Mouse (Mus musculus): ENCODE measurements around the gene Otor. TPM values are rescaled to one million over a fixed set of nuclear protein-coding genes. Genes with fewer than 3 reads are reported as not detected.

Gene Otor
- polyA plus RNA-seq, 1 experiment from 2014 or later, result 0.59 TPM

DNA sequence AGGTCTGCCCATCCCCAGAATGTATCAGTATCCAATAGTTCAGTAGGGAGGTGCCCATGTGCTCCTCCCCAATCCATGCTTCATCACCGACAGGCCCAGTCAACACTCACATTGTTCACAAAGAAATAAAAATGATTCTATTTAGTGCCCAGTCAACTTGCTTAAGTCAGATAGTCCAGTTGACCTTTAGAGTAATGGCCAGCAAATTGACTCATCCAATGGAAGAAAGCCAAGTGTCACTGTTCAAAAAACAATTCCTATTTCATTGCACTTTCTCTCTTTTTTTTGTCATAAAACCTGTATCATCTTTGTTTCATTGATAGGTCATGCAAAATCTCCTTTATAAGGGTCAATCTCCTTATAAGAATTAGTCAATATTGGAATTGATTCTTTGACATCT, 36.7 kb upstream of the Otor start:
- WGBS, result 82% methylated on average over 1 of the region's 1 CpGs
- TF ChIP-seq EP300 (optimal IDR thresholded peaks at IDR 0.05) (no peak), CTCF (IDR thresholded peaks at IDR 0.05; ENCODE audit: low read depth) (no peak)
- Histone ChIP-seq H3K36me3 (ENCODE audit: control insufficient read depth, insufficient read depth, low read length) (no peaks in the 10 kb centered on the region), H3K9me3 (ENCODE audit: control insufficient read depth, low read length) (no peaks in the 10 kb centered on the region), H3K4me3 (ENCODE audit: low read depth, low read length) (no peak overlapping the region), H3K27me3 (ENCODE audit: control insufficient read depth, insufficient read depth, low read length) (no peaks in the 10 kb centered on the region), H3K27ac (replicated peaks) (no peak overlapping the region), H3K9ac (ENCODE audit: low read length) (no peak overlapping the region), H3K4me2 (replicated peaks; ENCODE audit: low read depth) (no peak overlapping the region), H3K4me1 (replicated peaks; ENCODE audit: control insufficient read depth, insufficient read depth) (no peaks in the 10 kb centered on the region)
- DNase-seq (ENCODE audit: low spot score) (no peak), ATAC-seq (ENCODE audit: low FRiP score, low TSS enrichment) (no peak)

DNA sequence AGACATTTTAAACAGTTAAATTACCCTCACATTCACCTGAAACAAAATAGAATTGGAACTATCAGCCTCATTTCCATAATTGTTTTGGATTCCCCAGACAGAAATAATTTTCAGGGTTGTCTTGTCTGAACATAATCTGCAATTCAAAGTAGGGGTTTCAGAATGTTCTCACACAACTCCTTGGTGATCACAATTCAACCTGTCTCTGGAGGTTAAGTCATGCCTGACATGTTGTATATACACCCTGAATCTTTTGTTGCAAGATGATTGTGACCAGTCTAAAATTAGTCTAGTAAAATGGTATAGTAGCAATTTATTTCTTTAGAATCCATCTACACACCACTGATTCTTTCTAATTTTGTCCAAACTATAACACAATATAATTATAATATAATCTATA, 23.0 kb upstream of the Otor start:
- Histone ChIP-seq H3K9ac (ENCODE audit: low read length) (no peak overlapping the region), H3K27me3 (ENCODE audit: control insufficient read depth, insufficient read depth, low read length) (no peaks in the 10 kb centered on the region), H3K4me1 (replicated peaks; ENCODE audit: control insufficient read depth, insufficient read depth) (no peaks in the 10 kb centered on the region), H3K4me2 (replicated peaks; ENCODE audit: low read depth) (no peak overlapping the region), H3K36me3 (ENCODE audit: control insufficient read depth, insufficient read depth, low read length) (no peaks in the 10 kb centered on the region), H3K9me3 (ENCODE audit: control insufficient read depth, low read length) (no peaks in the 10 kb centered on the region), H3K27ac (replicated peaks) (no peak overlapping the region), H3K4me3 (ENCODE audit: low read depth, low read length) (no peak overlapping the region)
- no peak for ATAC-seq (ENCODE audit: low FRiP score, low TSS enrichment)
- DNase-seq (ENCODE audit: low spot score), result no peak
- no peak for TF ChIP-seq CTCF (IDR thresholded peaks at IDR 0.05; ENCODE audit: low read depth)
- TF ChIP-seq EP300 (optimal IDR thresholded peaks at IDR 0.05), result no peak

DNA sequence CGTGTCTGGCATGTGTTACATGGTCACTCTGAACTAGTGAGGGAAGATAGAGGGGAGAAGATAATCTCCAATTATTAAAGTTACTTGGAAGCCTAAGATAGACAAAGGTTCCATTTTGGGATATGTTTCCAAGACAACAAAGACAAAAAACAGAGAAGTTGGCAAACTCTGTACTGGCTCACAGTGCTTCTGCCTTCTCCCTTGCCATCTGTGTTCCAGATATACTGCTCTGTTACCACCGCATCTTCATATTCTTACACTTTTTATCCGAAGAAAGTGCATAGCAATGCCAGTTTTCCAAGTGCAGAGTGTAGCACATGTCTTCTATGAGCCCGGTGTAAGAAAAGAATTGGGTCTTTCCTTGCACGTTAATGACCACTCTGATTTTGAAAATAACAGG, 21.5 kb upstream of the Otor start:
- Histone ChIP-seq H3K36me3 (ENCODE audit: control insufficient read depth, insufficient read depth, low read length) (no peaks in the 10 kb centered on the region), H3K4me3 (ENCODE audit: low read depth, low read length) (no peak overlapping the region), H3K27me3 (ENCODE audit: control insufficient read depth, insufficient read depth, low read length) (no peaks in the 10 kb centered on the region), H3K4me2 (replicated peaks; ENCODE audit: low read depth) (no peak overlapping the region), H3K27ac (replicated peaks) (no peak overlapping the region), H3K9me3 (ENCODE audit: control insufficient read depth, low read length) (no peaks in the 10 kb centered on the region), H3K9ac (ENCODE audit: low read length) (no peak overlapping the region), H3K4me1 (replicated peaks; ENCODE audit: control insufficient read depth, insufficient read depth) (no peaks in the 10 kb centered on the region)
- TF ChIP-seq EP300 (optimal IDR thresholded peaks at IDR 0.05), result no peak
- no peak for TF ChIP-seq CTCF (IDR thresholded peaks at IDR 0.05; ENCODE audit: low read depth)
- ATAC-seq (ENCODE audit: low FRiP score, low TSS enrichment) (no peak), DNase-seq (ENCODE audit: low spot score) (no peak)
- WGBS, result 61% methylated on average over 5 of the region's 5 CpGs

DNA sequence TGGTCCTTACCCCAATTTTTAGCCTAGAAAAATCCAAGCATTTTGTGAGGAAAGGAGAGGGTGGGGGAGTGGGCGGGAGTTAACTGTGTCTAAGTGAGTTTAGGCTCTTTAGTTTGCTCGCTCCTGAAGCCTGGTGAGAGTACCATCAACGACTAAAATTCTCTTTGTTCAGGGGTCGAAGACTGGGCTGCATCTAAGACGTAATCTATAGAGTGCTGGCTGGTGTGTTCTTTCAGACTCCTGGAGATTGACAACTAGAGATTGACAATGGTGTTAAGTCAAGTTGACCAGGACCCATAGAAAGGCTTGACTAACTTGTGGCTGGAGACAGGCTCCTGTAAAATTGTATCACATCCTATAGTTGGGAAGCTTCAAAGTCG, 15.9 kb upstream of the Otor start:
- no peaks in the 10 kb centered on the region for H3K27me3 ChIP-seq (ENCODE audit: control insufficient read depth, insufficient read depth, low read length)
- H3K4me1 ChIP-seq (replicated peaks; ENCODE audit: control insufficient read depth, insufficient read depth), result peaks cover 2% of the 10 kb centered on the region; the same call in 1 of the 2 replicates
- H3K36me3 ChIP-seq (ENCODE audit: control insufficient read depth, insufficient read depth, low read length), result no peaks in the 10 kb centered on the region
- TF ChIP-seq CTCF (IDR thresholded peaks at IDR 0.05; ENCODE audit: low read depth), result no peak
- H3K9me3 ChIP-seq (ENCODE audit: control insufficient read depth, low read length), result no peaks in the 10 kb centered on the region
- no peak for DNase-seq (ENCODE audit: low spot score)
- ATAC-seq (ENCODE audit: low FRiP score, low TSS enrichment), result no peak; the same call in none of the 2 replicates
- peak overlapping the region; percentile 89 for H3K4me3 ChIP-seq (ENCODE audit: low read depth, low read length)
- H3K9ac ChIP-seq (ENCODE audit: low read length), result peak overlapping the region; percentile 89; the same call in 1 of the 2 replicates
- H3K27ac ChIP-seq (replicated peaks), result no peak overlapping the region
- WGBS, result 42% methylated on average over 6 of the region's 6 CpGs
- H3K4me2 ChIP-seq (replicated peaks; ENCODE audit: low read depth), result peak overlapping the region; percentile 79

DNA sequence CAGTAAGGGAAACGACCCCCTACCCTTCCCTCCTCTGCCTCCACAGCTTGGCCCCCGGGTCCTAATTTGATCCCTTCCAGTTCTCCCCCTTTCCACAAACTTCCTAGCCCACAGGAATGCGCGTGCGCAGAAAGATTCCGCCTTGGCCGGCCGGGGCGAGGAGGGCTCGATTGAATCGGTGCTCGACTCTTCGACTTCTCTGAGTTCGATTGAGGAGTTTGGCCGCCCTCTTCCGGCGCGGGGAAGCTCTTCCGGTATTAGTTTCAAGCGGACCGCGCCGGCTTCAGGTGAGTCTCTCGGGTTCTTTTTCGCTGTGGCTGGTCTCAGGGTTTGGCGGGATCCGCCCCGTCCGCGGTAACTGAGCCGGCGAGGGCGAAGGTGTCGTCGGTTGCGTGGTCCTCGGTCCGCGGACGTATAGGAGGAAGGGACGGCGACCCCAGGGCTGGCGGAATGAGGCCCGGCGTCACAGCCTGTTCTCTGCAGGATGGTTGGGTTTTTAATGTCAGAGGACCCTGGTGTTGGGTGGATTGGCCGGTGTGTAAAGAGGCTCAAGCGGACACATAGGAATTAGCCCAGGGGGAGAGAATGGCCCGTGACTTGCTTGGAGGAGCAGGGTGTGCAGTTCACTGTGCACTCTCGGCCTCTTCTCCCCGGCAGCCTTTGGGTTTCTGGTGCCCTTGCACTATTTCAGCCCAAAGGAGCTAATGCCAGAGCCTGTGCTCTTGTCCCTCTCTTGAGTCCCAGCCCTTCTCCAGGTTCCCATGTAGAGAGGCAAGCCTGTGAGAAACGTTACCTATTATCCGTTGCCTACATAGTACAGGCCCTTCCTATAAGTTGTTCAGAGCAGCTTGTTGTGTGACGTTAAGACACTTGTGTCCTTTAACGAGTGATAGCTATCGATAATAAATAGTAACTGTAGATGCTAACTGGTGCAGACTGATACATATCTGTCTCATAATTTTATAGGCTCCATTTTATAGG, 15.2 kb upstream of the Otor start, which contains the start of gene Snrpb2:
Snrpb2 (plus strand) TSS at position 228 of the 981 bp plus-strand sequence.
- TF ChIP-seq EP300 (optimal IDR thresholded peaks at IDR 0.05) (no peak), CTCF (IDR thresholded peaks at IDR 0.05; ENCODE audit: low read depth) (peak; percentile 54)
- Histone ChIP-seq H3K9me3 (ENCODE audit: control insufficient read depth, low read length) (no peaks in the 10 kb centered on the region), H3K4me3 (ENCODE audit: low read depth, low read length) (peak within 1 kb of the TSS; percentile 89), H3K36me3 (ENCODE audit: control insufficient read depth, insufficient read depth, low read length) (0 out of 2 replicates have a peak, but pooled peaks cover 2% of the 10 kb centered on the region), H3K27me3 (ENCODE audit: control insufficient read depth, insufficient read depth, low read length) (no peaks in the 10 kb centered on the region), H3K27ac (replicated peaks) (peak within 1 kb of the TSS; percentile 61), H3K4me2 (replicated peaks; ENCODE audit: low read depth) (peak within 1 kb of the TSS; percentile 79), H3K9ac (ENCODE audit: low read length) (peak within 1 kb of the TSS; percentile 89), H3K4me1 (replicated peaks; ENCODE audit: control insufficient read depth, insufficient read depth) (peaks cover 2% of the 10 kb centered on the region; the same call in 1 of the 2 replicates)
- ATAC-seq (ENCODE audit: low FRiP score, low TSS enrichment), result peak; percentile 98
- 2% methylated on average over 55 of the region's 55 CpGs for WGBS
- DNase-seq (ENCODE audit: low spot score), result peak; percentile 93

DNA sequence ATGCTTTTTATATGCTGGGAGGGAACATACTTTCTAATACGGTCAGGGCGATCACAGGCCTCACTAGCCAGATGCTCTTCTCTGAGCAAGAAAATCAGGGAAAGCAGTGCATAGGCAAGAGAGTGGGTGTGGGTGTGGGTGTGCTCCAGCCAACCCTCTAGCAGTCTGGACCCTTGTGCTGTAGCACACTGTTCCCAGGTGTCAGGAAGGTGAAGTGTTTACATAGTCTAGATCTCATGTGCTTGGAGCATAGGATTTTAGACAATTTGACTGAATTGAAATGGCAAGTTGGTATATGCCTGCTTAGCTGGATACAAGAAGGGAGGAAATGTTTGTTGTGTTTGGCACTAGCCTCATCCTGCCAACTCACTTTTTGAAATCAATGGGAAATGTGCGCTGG, 12.4 kb upstream of the Otor start:
- no peak overlapping the region for H3K9ac ChIP-seq (ENCODE audit: low read length)
- DNase-seq (ENCODE audit: low spot score) (no peak), ATAC-seq (ENCODE audit: low FRiP score, low TSS enrichment) (no peak)
- TF ChIP-seq EP300 (optimal IDR thresholded peaks at IDR 0.05) (no peak), CTCF (IDR thresholded peaks at IDR 0.05; ENCODE audit: low read depth) (no peak)
- 86% methylated on average over 3 of the region's 3 CpGs for WGBS
- no peak overlapping the region for H3K4me2 ChIP-seq (replicated peaks; ENCODE audit: low read depth)
- H3K9me3 ChIP-seq (ENCODE audit: control insufficient read depth, low read length), result no peaks in the 10 kb centered on the region
- H3K27ac ChIP-seq (replicated peaks), result no peak overlapping the region
- no peak overlapping the region for H3K4me3 ChIP-seq (ENCODE audit: low read depth, low read length)
- no peaks in the 10 kb centered on the region for H3K27me3 ChIP-seq (ENCODE audit: control insufficient read depth, insufficient read depth, low read length)
- H3K4me1 ChIP-seq (replicated peaks; ENCODE audit: control insufficient read depth, insufficient read depth), result peaks cover 2% of the 10 kb centered on the region; the same call in 1 of the 2 replicates
- H3K36me3 ChIP-seq (ENCODE audit: control insufficient read depth, insufficient read depth, low read length), result peaks cover 13% of the 10 kb centered on the region

All from stomach, postnatal 0 days (tissue).